Mouse (Mus musculus): ENCODE results near the gene Ethe1. TPM values are rescaled to one million over a fixed set of nuclear protein-coding genes. Genes with fewer than 3 reads are reported as not detected.

Gene Ethe1
- total RNA-seq, 2 experiments from 2014 or later = 27.9 to 34.2 TPM

Other genes starting within 250 kb of the Ethe1 start
- not detected for gene Lypd5, start 238.3 kb upstream of the Ethe1 start, total RNA-seq (2021)
- 1 to 10 TPM in 1 of 2 experiments, under 1 TPM in 1; 0.79 to 1.3 TPM for gene Kcnn4, start 217.3 kb upstream of the Ethe1 start, total RNA-seq (2021)
- 10 to 100 TPM; 17.8 to 21.1 TPM for gene Smg9, start 187.9 kb upstream of the Ethe1 start, total RNA-seq (2021)
- gene Irgc1, start 135.2 kb upstream of the Ethe1 start, total RNA-seq (2021) = not detected
- 1 to 10 TPM; 7.9 to 9.8 TPM for gene Plaur, start 125.1 kb upstream of the Ethe1 start, total RNA-seq (2021)
- gene Cadm4, start 105.5 kb upstream of the Ethe1 start, total RNA-seq (2021) = 1 to 10 TPM; 2.8 to 3.6 TPM
- 1 to 10 TPM; 6.0 to 6.8 TPM for gene Zfp428, start 80.5 kb upstream of the Ethe1 start, total RNA-seq (2021)
- gene AC161166.1, start 75.1 kb upstream of the Ethe1 start, total RNA-seq (2021) = not detected
- 10 to 100 TPM; 20.4 to 24.1 TPM for gene Irgq, start 56.9 kb upstream of the Ethe1 start, total RNA-seq (2021)
- gene Pinlyp, start 41.4 kb upstream of the Ethe1 start, total RNA-seq (2021) = not detected
- 10 to 100 TPM; 37.6 to 41.3 TPM for gene Xrcc1, start 41.3 kb upstream of the Ethe1 start, total RNA-seq (2021)
- under 1 TPM in 1 of 2 experiments, not detected in 1; 0.30 TPM for gene Zfp575, start 98 bp downstream of the Ethe1 start, total RNA-seq (2021)
- gene Phldb3, start 23.2 kb downstream of the Ethe1 start, total RNA-seq (2021) = 1 to 10 TPM; 5.4 to 5.8 TPM
- under 1 TPM; 0.36 to 0.92 TPM for gene Lypd3, start 49.0 kb downstream of the Ethe1 start, total RNA-seq (2021)
- not detected for gene Tex101, start 89.1 kb downstream of the Ethe1 start, total RNA-seq (2021)
- not detected for gene BC049730, start 121.7 kb downstream of the Ethe1 start, total RNA-seq (2021)
- gene Gm4763, start 139.4 kb downstream of the Ethe1 start, total RNA-seq (2021) = not detected
- under 1 TPM in 1 of 2 experiments, not detected in 1; 0.20 TPM for gene Cd177, start 172.8 kb downstream of the Ethe1 start, total RNA-seq (2021)
- not detected for gene Ceacam10, start 189.7 kb downstream of the Ethe1 start, total RNA-seq (2021)